Mouse (Mus musculus): Measurements from ENCODE around the gene Lcp2.

Gene Lcp2

GRCm38 (mm10) chr11:34048375-34049124 lies 1.8 kb downstream of the Lcp2 start:
- DNase-seq (ENCODE audit: low read depth) = no peak

GRCm38 (mm10) chr11:34049125-34049379 lies 2.3 kb downstream of the Lcp2 start:
- DNase-seq (ENCODE audit: low read depth) = no peak

- DNase-seq (ENCODE audit: low read depth) = no peak
Observed at GRCm38 (mm10) chr11:34050063-34050462, 3.3 kb downstream of the Lcp2 start.

- DNase-seq (ENCODE audit: low read depth) = no peak
Observed at GRCm38 (mm10) chr11:34050643-34051042, 3.9 kb downstream of the Lcp2 start.

- DNase-seq (ENCODE audit: low read depth) = no peak
Observed at GRCm38 (mm10) chr11:34053031-34053818, 6.5 kb downstream of the Lcp2 start.

- DNase-seq (ENCODE audit: low read depth) = no peak
Observed at GRCm38 (mm10) chr11:34054031-34054727, 7.5 kb downstream of the Lcp2 start.

GRCm38 (mm10) chr11:34056715-34057114 lies 10.0 kb downstream of the Lcp2 start:
- DNase-seq (ENCODE audit: low read depth) = no peak

GRCm38 (mm10) chr11:34058332-34058731 lies 11.6 kb downstream of the Lcp2 start:
- DNase-seq (ENCODE audit: low read depth) = no peak

- DNase-seq (ENCODE audit: low read depth) = no peak
Observed at GRCm38 (mm10) chr11:34058960-34059359, 12.2 kb downstream of the Lcp2 start.

- DNase-seq (ENCODE audit: low read depth) = no peak
Observed at GRCm38 (mm10) chr11:34061740-34062139, 15.0 kb downstream of the Lcp2 start.

GRCm38 (mm10) chr11:34063257-34063656 lies 16.5 kb downstream of the Lcp2 start:
- DNase-seq (ENCODE audit: low read depth) = no peak

- DNase-seq (ENCODE audit: low read depth) = peak; percentile 1
Observed at GRCm38 (mm10) chr11:34063702-34064485, 17.2 kb downstream of the Lcp2 start.

GRCm38 (mm10) chr11:34070596-34070995 lies 23.9 kb downstream of the Lcp2 start:
- no peak for DNase-seq (ENCODE audit: low read depth)

- DNase-seq (ENCODE audit: low read depth) = no peak
Observed at GRCm38 (mm10) chr11:34072309-34072708, 25.6 kb downstream of the Lcp2 start.

GRCm38 (mm10) chr11:34073776-34074175 lies 27.1 kb downstream of the Lcp2 start:
- peak; percentile 16 for DNase-seq (ENCODE audit: low read depth)

GRCm38 (mm10) chr11:34077870-34078269 lies 31.1 kb downstream of the Lcp2 start:
- no peak for DNase-seq (ENCODE audit: low read depth)

- DNase-seq (ENCODE audit: low read depth) = no peak
Observed at GRCm38 (mm10) chr11:34078581-34078980, 31.9 kb downstream of the Lcp2 start.

GRCm38 (mm10) chr11:34079542-34080464 lies 33.1 kb downstream of the Lcp2 start:
- no peak for DNase-seq (ENCODE audit: low read depth)

GRCm38 (mm10) chr11:34083795-34084194 lies 37.1 kb downstream of the Lcp2 start:
- DNase-seq (ENCODE audit: low read depth) = no peak

- no peak for DNase-seq (ENCODE audit: low read depth)
Observed at GRCm38 (mm10) chr11:34084639-34085038, 37.9 kb downstream of the Lcp2 start.

- DNase-seq (ENCODE audit: low read depth) = no peak
Observed at GRCm38 (mm10) chr11:34086164-34086751, 39.5 kb downstream of the Lcp2 start.

All from NIH3T3 (cell line).